Mouse (Mus musculus): ENCODE results near the gene Rab19. TPM values are rescaled to one million over a fixed set of nuclear protein-coding genes. Genes with fewer than 3 reads are reported as not detected.

Gene Rab19
- polyA plus RNA-seq (2012; rRNA removed), result 0.26 and 0.77 TPM in 2 replicates

DNA sequence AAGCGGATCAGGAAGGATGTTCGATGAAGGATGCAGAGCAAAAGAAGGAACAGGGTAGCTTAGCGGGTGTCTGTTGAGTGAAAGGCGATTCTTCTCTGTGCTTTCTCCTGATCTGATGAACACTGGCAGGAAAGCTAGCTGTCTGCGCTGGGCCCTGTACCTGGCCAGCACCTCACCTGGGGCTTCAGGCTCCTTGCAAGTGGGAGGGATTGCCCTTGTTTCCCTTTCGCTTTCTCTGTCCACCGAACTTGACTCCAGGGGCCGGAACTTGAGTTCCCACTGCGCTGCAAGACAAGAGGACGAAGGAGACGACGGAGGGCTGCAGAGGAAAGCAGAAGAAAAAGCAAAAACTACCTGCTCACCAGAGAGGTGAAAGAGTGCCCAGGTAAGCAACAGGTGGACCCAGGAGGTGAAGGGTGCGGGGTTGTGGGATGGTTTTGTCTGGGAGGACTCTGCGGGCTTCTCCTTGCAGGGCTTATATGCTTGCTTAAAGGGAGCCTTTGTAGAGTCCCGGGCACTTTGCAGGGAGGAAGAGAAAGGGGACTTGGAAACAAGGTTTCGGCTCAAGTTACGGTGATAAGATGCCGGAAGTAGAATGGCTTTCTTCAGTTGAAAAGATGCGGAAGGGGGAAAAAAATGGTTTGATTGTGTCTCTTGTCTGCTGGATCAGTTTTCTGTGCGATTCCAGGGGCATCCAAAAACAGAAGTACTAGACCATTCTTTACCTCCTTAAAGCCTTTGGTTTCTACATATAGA, at the start of gene Rab19:
Rab19 (plus strand) TSS at position 51 of the 756 bp plus-strand sequence.
- Histone ChIP-seq H3K27me3 (ENCODE audit: control insufficient read depth, insufficient read depth, low read length) (no peaks in the 10 kb centered on the region), H3K36me3 (ENCODE audit: control insufficient read depth, insufficient read depth, low read length) (no peaks in the 10 kb centered on the region), H3K27ac (ENCODE audit: control insufficient read depth, insufficient read depth, low read depth, low read length) (peak within 1 kb of the TSS; percentile 36; the same call in 1 of the 2 replicates), H3K4me1 (ENCODE audit: control insufficient read depth, insufficient read depth, low read length) (peaks cover 9% of the 10 kb centered on the region), H3K4me3 (ENCODE audit: control insufficient read depth, low read depth, low read length) (peak within 1 kb of the TSS; percentile 55)
- no peak for TF ChIP-seq CTCF (IDR thresholded peaks at IDR 0.05; ENCODE audit: control insufficient read depth, insufficient read depth, insufficient replicate concordance, low read depth, low read length)
- no peak for TF ChIP-seq POLR2A (IDR thresholded peaks at IDR 0.05; ENCODE audit: control insufficient read depth, low read depth, low read length)

DNA sequence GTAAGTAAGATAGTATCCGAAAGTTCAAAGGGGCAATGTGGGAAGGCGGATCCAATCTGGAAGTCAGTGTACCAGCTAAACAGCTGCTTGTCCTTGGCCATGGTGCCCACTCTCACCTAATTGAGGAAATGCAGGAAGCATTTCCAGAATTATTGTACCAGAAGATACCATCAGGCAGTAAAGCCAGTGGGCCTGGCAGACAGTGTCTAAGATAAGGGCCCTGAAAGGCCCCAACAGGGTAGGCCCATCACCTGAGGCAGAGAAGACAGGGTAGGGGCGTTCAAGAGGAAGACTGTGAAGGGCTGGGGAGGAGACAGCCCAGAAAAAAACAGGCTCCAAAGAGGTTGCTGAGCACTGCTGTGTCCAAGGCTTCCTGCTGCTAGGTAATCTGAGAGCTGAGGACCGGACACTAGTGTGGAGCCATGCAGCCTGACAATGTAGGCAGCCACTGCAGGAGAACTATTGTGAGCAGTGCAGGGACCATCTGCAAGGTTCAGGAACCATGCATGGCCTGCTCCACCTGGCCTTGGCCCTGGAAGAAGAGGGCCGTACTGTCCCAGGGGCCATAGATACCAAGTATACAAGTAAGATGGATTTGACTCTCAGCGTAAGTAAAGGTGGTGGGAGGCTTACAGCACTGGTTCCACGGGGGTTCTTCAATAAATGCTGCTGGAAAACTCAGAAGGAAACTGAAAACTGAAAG, 48.8 kb upstream of the Rab19 start:
- H3K36me3 ChIP-seq (ENCODE audit: control insufficient read depth, insufficient read depth, low read length), result no peaks in the 10 kb centered on the region
- TF ChIP-seq POLR2A (IDR thresholded peaks at IDR 0.05; ENCODE audit: control insufficient read depth, low read depth, low read length) (no peak), CTCF (IDR thresholded peaks at IDR 0.05; ENCODE audit: control insufficient read depth, insufficient read depth, insufficient replicate concordance, low read depth, low read length) (no peak)

DNA sequence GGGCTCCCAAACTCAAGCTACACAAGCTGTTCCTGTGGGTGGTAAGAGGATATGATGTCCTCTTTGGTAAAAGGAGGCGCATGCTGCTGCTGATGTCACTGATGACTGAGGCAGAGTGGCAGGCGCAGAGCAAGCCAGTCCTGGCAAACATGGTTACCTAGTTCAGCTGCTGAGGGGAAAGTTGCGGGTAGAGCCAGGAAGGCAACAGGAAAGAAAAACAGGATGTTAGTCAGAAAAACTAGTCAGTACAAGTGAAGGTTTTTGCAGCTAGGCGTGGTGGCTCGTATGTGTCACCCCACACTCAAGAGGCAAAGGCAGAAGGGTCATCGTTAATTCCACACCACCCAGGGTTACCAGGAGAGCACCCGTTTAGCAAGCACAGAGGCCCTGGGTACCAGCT, 46.8 kb upstream of the Rab19 start:
- Histone ChIP-seq H3K4me3 (ENCODE audit: control insufficient read depth, low read depth, low read length) (no peak overlapping the region), H3K27me3 (ENCODE audit: control insufficient read depth, insufficient read depth, low read length) (no peaks in the 10 kb centered on the region), H3K4me1 (ENCODE audit: control insufficient read depth, insufficient read depth, low read length) (no peaks in the 10 kb centered on the region), H3K27ac (ENCODE audit: control insufficient read depth, insufficient read depth, low read depth, low read length) (no peak overlapping the region), H3K36me3 (ENCODE audit: control insufficient read depth, insufficient read depth, low read length) (no peaks in the 10 kb centered on the region; the same call in 1 of the 2 replicates)
- no peak for TF ChIP-seq POLR2A (IDR thresholded peaks at IDR 0.05; ENCODE audit: control insufficient read depth, low read depth, low read length)
- TF ChIP-seq CTCF (IDR thresholded peaks at IDR 0.05; ENCODE audit: control insufficient read depth, insufficient read depth, insufficient replicate concordance, low read depth, low read length), result no peak

More for the DNA sequence above, 48.8 kb upstream of the Rab19 start:
- H3K4me1 ChIP-seq (ENCODE audit: control insufficient read depth, insufficient read depth, low read length), result no peaks in the 10 kb centered on the region
- H3K27ac ChIP-seq (ENCODE audit: control insufficient read depth, insufficient read depth, low read depth, low read length), result no peak overlapping the region
- no peaks in the 10 kb centered on the region for H3K27me3 ChIP-seq (ENCODE audit: control insufficient read depth, insufficient read depth, low read length)
- H3K4me3 ChIP-seq (ENCODE audit: control insufficient read depth, low read depth, low read length), result no peak overlapping the region

DNA sequence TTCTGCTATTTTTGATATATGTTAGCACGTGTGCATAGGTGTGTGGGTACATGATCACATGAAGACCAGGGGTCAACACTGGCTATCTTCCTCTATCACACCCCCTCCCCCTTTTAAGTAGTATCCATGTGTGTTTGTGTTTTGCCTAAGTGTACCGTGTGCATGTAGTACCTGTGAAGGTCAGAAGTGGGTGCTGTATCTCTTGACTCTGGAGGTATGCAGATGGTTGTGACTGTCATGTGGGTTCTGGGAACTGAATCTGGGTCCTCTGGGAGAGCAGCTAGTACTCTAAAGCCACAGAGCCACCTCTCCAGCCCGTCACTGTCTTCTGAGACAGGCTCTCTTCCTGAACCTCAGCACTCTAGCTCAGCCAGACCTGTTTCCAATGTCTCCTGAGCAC, 46.1 kb upstream of the Rab19 start:
- Histone ChIP-seq H3K36me3 (ENCODE audit: control insufficient read depth, insufficient read depth, low read length) (no peaks in the 10 kb centered on the region; the same call in 1 of the 2 replicates), H3K4me1 (ENCODE audit: control insufficient read depth, insufficient read depth, low read length) (no peaks in the 10 kb centered on the region), H3K27me3 (ENCODE audit: control insufficient read depth, insufficient read depth, low read length) (no peaks in the 10 kb centered on the region), H3K4me3 (ENCODE audit: control insufficient read depth, low read depth, low read length) (no peak overlapping the region), H3K27ac (ENCODE audit: control insufficient read depth, insufficient read depth, low read depth, low read length) (no peak overlapping the region)
- TF ChIP-seq POLR2A (IDR thresholded peaks at IDR 0.05; ENCODE audit: control insufficient read depth, low read depth, low read length) (no peak), CTCF (IDR thresholded peaks at IDR 0.05; ENCODE audit: control insufficient read depth, insufficient read depth, insufficient replicate concordance, low read depth, low read length) (no peak)

DNA sequence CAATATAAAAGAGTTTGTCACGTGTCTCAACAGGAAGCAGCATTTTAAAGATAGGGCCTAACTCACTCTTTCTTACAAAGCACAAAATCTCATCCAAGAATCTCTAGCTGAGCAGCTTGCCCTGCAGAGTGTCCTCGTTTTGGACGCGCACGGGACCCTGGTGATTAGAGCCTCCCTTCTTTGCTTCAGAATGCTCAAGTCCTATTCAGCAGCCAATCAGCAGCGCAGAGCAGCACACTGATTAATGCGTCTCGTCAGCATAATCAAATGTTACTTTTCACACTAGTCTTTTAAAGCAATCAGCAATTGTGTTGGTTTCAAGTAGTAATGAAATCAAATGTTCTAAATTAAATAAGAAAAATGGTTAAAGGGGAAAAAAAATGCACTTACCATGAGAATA, 42.6 kb upstream of the Rab19 start:
- no peak for TF ChIP-seq POLR2A (IDR thresholded peaks at IDR 0.05; ENCODE audit: control insufficient read depth, low read depth, low read length)
- no peak for TF ChIP-seq CTCF (IDR thresholded peaks at IDR 0.05; ENCODE audit: control insufficient read depth, insufficient read depth, insufficient replicate concordance, low read depth, low read length)
- no peaks in the 10 kb centered on the region for H3K27me3 ChIP-seq (ENCODE audit: control insufficient read depth, insufficient read depth, low read length)
- H3K4me3 ChIP-seq (ENCODE audit: control insufficient read depth, low read depth, low read length), result no peak overlapping the region
- no peaks in the 10 kb centered on the region for H3K4me1 ChIP-seq (ENCODE audit: control insufficient read depth, insufficient read depth, low read length)
- H3K27ac ChIP-seq (ENCODE audit: control insufficient read depth, insufficient read depth, low read depth, low read length), result no peak overlapping the region
- no peaks in the 10 kb centered on the region; the same call in 1 of the 2 replicates for H3K36me3 ChIP-seq (ENCODE audit: control insufficient read depth, insufficient read depth, low read length)

DNA sequence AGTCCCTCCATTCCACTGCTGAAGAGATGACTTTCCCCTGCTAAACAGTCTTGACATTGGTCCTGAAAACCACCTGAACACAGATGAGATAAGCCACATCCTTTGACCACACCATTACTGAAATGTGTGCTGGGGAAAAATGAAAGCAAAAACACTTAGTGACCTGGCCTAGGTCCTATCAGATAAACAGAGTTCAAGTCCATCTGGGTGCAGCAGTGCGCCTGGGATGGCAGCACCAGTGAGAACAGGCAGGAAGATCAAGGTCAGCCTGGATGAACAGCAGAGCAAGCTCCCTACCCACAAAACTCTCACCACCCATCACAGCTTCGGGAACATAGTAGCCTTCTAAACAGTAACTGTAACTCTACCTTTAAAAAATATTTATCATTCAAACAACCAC, 39.2 kb upstream of the Rab19 start:
- Histone ChIP-seq H3K27me3 (ENCODE audit: control insufficient read depth, insufficient read depth, low read length) (no peaks in the 10 kb centered on the region), H3K36me3 (ENCODE audit: control insufficient read depth, insufficient read depth, low read length) (no peaks in the 10 kb centered on the region; the same call in 1 of the 2 replicates), H3K4me1 (ENCODE audit: control insufficient read depth, insufficient read depth, low read length) (no peaks in the 10 kb centered on the region), H3K4me3 (ENCODE audit: control insufficient read depth, low read depth, low read length) (no peak overlapping the region), H3K27ac (ENCODE audit: control insufficient read depth, insufficient read depth, low read depth, low read length) (no peak overlapping the region)
- TF ChIP-seq POLR2A (IDR thresholded peaks at IDR 0.05; ENCODE audit: control insufficient read depth, low read depth, low read length) (no peak), CTCF (IDR thresholded peaks at IDR 0.05; ENCODE audit: control insufficient read depth, insufficient read depth, insufficient replicate concordance, low read depth, low read length) (no peak)

DNA sequence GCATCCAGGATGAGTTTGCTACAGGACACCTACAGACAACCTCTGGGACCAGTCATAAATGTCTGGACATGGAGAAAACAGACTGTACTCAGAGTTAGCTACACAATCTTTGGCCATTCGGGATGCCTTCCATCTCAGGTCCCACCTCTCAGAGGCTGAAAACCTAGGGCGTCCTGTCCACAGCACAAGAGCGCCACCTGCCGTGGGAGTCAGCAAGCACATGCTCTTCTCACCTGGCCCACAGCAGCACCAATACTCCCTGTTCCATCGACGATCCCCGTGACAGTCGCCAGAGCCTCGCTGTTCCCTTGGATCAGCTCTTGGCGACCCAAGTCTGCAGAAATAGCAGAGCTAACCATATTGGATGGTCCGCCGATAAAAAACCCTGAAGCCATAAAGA, 37.0 kb upstream of the Rab19 start:
- Histone ChIP-seq H3K27ac (ENCODE audit: control insufficient read depth, insufficient read depth, low read depth, low read length) (no peak overlapping the region), H3K4me1 (ENCODE audit: control insufficient read depth, insufficient read depth, low read length) (no peaks in the 10 kb centered on the region), H3K36me3 (ENCODE audit: control insufficient read depth, insufficient read depth, low read length) (no peaks in the 10 kb centered on the region), H3K4me3 (ENCODE audit: control insufficient read depth, low read depth, low read length) (no peak overlapping the region), H3K27me3 (ENCODE audit: control insufficient read depth, insufficient read depth, low read length) (no peaks in the 10 kb centered on the region)
- TF ChIP-seq POLR2A (IDR thresholded peaks at IDR 0.05; ENCODE audit: control insufficient read depth, low read depth, low read length) (no peak), CTCF (IDR thresholded peaks at IDR 0.05; ENCODE audit: control insufficient read depth, insufficient read depth, insufficient replicate concordance, low read depth, low read length) (peak; percentile 90; the same call in 1 of the 2 replicates)
